Mouse (Mus musculus) spleen, adult 2 months (tissue): ENCODE measurements at regions not wholly inside any gene's neighbourhood (a gene's known extent, or its start where the extent isn't known, plus 50 kb on each side); places are given as distances from the start of the nearest gene placed in this dataset.

Experiments used
- CTCF ChIP-seq: fragments of 200-500 bp; IDR thresholded peaks from 2 replicates; pipeline ENCODE4 v1.5.1; 2011; ENCODE audit warnings: mild to moderate bottlenecking, inconsistent platforms; ENCODE audit not compliant: insufficient read depth, insufficient read length, insufficient replicate concordance; ENCODE audit errors: extremely low read depth
- POLR2A ChIP-seq: fragments of 200-500 bp; IDR thresholded peaks from 2 replicates; pipeline ENCODE4 v1.6.1; 2011; ENCODE audit warnings: low read depth, low read length, inconsistent platforms

DNA sequence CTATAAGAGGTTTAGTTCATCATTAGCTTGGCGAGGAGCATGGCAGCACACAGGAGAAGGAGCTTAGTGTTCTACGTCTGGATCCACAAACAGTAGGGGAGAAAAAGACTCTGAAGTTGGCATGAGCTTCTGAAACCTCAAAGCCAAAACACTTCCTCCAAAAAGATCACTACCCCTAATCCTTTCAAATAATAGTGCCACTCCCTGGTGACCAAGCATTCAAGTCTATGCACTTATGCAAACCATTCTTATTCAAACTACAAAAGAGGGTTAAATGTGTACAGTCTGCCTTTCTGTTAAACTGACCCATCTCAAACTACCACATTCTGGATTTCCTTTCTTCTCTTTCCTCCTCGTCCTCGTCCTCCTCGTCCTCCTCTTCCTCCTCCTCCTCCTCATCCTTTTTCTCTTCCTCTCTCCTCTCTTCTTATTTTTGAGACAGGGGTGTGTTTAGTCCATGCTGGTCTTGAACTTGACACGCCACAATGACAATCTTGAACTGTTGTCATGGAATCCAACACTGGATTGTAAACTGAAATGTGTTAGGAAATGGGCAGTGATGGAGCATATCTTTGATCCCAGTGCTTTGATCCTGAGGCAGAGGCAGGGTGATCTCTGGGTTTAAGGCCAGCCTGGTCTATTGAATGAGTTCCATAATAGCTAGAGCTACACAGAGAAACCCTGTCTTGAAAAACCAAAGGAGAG lies 1645.9 kb downstream of the A830018L16Rik start:
- no peak for TF ChIP-seq CTCF
- TF ChIP-seq POLR2A: no peak
